Mouse (Mus musculus) limb, embryonic 11.5 days (tissue): Measurements from ENCODE around the gene Zfp830. TPM values are rescaled to one million over a fixed set of nuclear protein-coding genes. Genes with fewer than 3 reads are reported as not detected.
A peak's percentile ranks its signal among the peaks of the same experiment; 100 is the strongest.

Source experiments
- ATAC-seq: fragments of 200-750 bp; cut with Nextera tagmentation; 2 replicates; pipeline ENCODE4 v1.8.0; 2017; ENCODE audit warnings: low read depth; ENCODE audit not compliant: insufficient number of reproducible peaks, low FRiP score, low TSS enrichment
- DNase-seq: peaks from one replicate; pipeline ENCODE4 v3.0.0-alpha.2; 2015; ENCODE audit warnings: low spot score
- H3K27ac ChIP-seq: fragments of 300-500 bp; sonication (generic); replicated peaks from 2 replicates; pipeline ENCODE4 v1.5.1; 2014; ENCODE audit warnings: low read depth, mild to moderate bottlenecking, low read length
- H3K27me3 ChIP-seq: fragments of 300-500 bp; sonication (generic); 2 replicates; pipeline ENCODE4 v1.6.1; 2014; ENCODE audit warnings: mild to moderate bottlenecking, low read length, mixed read lengths; ENCODE audit not compliant: control insufficient read depth, insufficient read depth
- H3K36me3 ChIP-seq: fragments of 300-500 bp; sonication (generic); 2 replicates; pipeline ENCODE4 v1.6.1; 2014; ENCODE audit warnings: mild to moderate bottlenecking, low read length, moderate library complexity, mixed read lengths; ENCODE audit not compliant: control insufficient read depth, insufficient read depth
- H3K4me1 ChIP-seq: fragments of 300-500 bp; sonication (generic); 2 replicates; pipeline ENCODE4 v1.6.1; 2014; ENCODE audit warnings: low read length, mixed read lengths; ENCODE audit not compliant: control insufficient read depth, insufficient read depth
- H3K4me2 ChIP-seq: fragments of 300-500 bp; sonication (generic); 2 replicates; pipeline ENCODE4 v1.6.1; 2014; ENCODE audit warnings: low read depth, mild to moderate bottlenecking, moderate library complexity; ENCODE audit not compliant: severe bottlenecking
- H3K4me3 ChIP-seq: fragments of 300-500 bp; sonication (generic); 2 replicates; pipeline ENCODE4 v1.5.1; 2014; ENCODE audit warnings: low read depth, low read length
- H3K9ac ChIP-seq: fragments of 300-500 bp; sonication (generic); 2 replicates; pipeline ENCODE4 v1.6.1; 2014; ENCODE audit warnings: mild to moderate bottlenecking, low read length
- H3K9me3 ChIP-seq: fragments of 300-500 bp; sonication (generic); 2 replicates; pipeline ENCODE4 v1.6.1; 2016; ENCODE audit warnings: low read length; ENCODE audit not compliant: control insufficient read depth
- WGBS: fragments of 180-500 bp; shearing (Covaris S2); extraction: QIAGEN DNeasy Blood & Tissue Kit; methylation state at CpG from one replicate; pipeline ENCODE4 v1.1.7; 2014; 5-methylcytosine and 5-hydroxymethylcytosine counted together
- polyA plus RNA-seq: library from polyadenylated mRNA; unstranded; fragments of >200 nt; fragmentation: Nextera tagmentation; extraction: Ambion mirVana; gene quantifications from 2 replicates; pipeline ENCODE4 v1.2.1, GENCODE M21; 2014

Gene Zfp830
- polyA plus RNA-seq, 1 experiment from 2014 or later: 44.0 TPM

GRCm38 (mm10) chr11:82755919-82756318 lies 8.2 kb upstream of the Zfp830 start:
- no peak overlapping the region for H3K27ac ChIP-seq
- no peaks in the 10 kb centered on the region for H3K4me1 ChIP-seq
- WGBS: 87% methylated on average over 1 of the region's 1 CpGs
- H3K9me3 ChIP-seq: no peaks in the 10 kb centered on the region
- no peak overlapping the region for H3K9ac ChIP-seq
- no peaks in the 10 kb centered on the region for H3K36me3 ChIP-seq
- no peak overlapping the region for H3K4me3 ChIP-seq
- DNase-seq: no peak
- no peaks in the 10 kb centered on the region for H3K27me3 ChIP-seq
- H3K4me2 ChIP-seq: no peak overlapping the region
- no peak for ATAC-seq

- H3K4me2 ChIP-seq: no peak overlapping the region
- 82% methylated on average over 6 of the region's 6 CpGs for WGBS
- no peaks in the 10 kb centered on the region; the same call in 1 of the 2 replicates for H3K36me3 ChIP-seq
- H3K4me3 ChIP-seq: no peak overlapping the region
- peaks cover 14% of the 10 kb centered on the region for H3K4me1 ChIP-seq
- no peaks in the 10 kb centered on the region for H3K27me3 ChIP-seq
- H3K27ac ChIP-seq: no peak overlapping the region
- H3K9ac ChIP-seq: no peak overlapping the region
- DNase-seq (no peak), ATAC-seq (no peak)
- H3K9me3 ChIP-seq: no peaks in the 10 kb centered on the region
Measured at GRCm38 (mm10) chr11:82762286-82762829, 1.8 kb upstream of the Zfp830 start.

- Histone ChIP-seq H3K4me2 (peak overlapping the region; percentile 89), H3K4me1 (peaks cover 14% of the 10 kb centered on the region), H3K36me3 (no peaks in the 10 kb centered on the region; the same call in 1 of the 2 replicates), H3K4me3 (peak overlapping the region; percentile 96), H3K9ac (no peak overlapping the region; the same call in 1 of the 2 replicates), H3K27me3 (no peaks in the 10 kb centered on the region), H3K9me3 (no peaks in the 10 kb centered on the region), H3K27ac (peak overlapping the region; percentile 79; the same call in 1 of the 2 replicates)
- 15% methylated on average over 4 of the region's 4 CpGs for WGBS
- ATAC-seq (no peak), DNase-seq (no peak)
Measured at GRCm38 (mm10) chr11:82763261-82763660, 884 bp upstream of the Zfp830 start.

GRCm38 (mm10) chr11:82764438-82764924 lies 336 bp downstream of the Zfp830 start:
- DNase-seq: no peak
- Histone ChIP-seq H3K27ac (peak overlapping the region; percentile 79; the same call in 1 of the 2 replicates), H3K36me3 (no peaks in the 10 kb centered on the region; the same call in 1 of the 2 replicates), H3K9me3 (no peaks in the 10 kb centered on the region), H3K4me3 (peak overlapping the region; percentile 96), H3K9ac (peak overlapping the region; percentile 91), H3K4me1 (peaks cover 14% of the 10 kb centered on the region), H3K27me3 (no peaks in the 10 kb centered on the region), H3K4me2 (peak overlapping the region; percentile 89)
- under 1% methylated on average over 28 of the region's 28 CpGs for WGBS
- peak; percentile 45 for ATAC-seq

- H3K9me3 ChIP-seq: no peaks in the 10 kb centered on the region
- H3K4me2 ChIP-seq: peak overlapping the region; percentile 64
- H3K9ac ChIP-seq: peak overlapping the region; percentile 91
- no peak overlapping the region for H3K27ac ChIP-seq
- DNase-seq (no peak), ATAC-seq (no peak)
- H3K4me3 ChIP-seq: peak overlapping the region; percentile 72
- 58% methylated on average over 5 of the region's 5 CpGs for WGBS
- peaks cover 4% of the 10 kb centered on the region for H3K4me1 ChIP-seq
- H3K27me3 ChIP-seq: no peaks in the 10 kb centered on the region
- peaks cover 2% of the 10 kb centered on the region; the same call in 1 of the 2 replicates for H3K36me3 ChIP-seq
Measured at GRCm38 (mm10) chr11:82780134-82780533, 16.0 kb downstream of the Zfp830 start.

GRCm38 (mm10) chr11:82780983-82781903 lies 17.1 kb downstream of the Zfp830 start, which contains the start of gene Lig3:
Lig3 (plus strand) TSS chr11:82781108.
- WGBS: under 1% methylated on average over 67 of the region's 90 CpGs
- peaks cover 4% of the 10 kb centered on the region for H3K4me1 ChIP-seq

GRCm38 (mm10) chr11:82782197-82782596 lies 18.1 kb downstream of the Zfp830 start:
- H3K9me3 ChIP-seq: no peaks in the 10 kb centered on the region
- H3K27me3 ChIP-seq: no peaks in the 10 kb centered on the region
- DNase-seq (no peak), ATAC-seq (no peak)
- peaks cover 3% of the 10 kb centered on the region; the same call in 1 of the 2 replicates for H3K36me3 ChIP-seq
- 51% methylated on average over 6 of the region's 6 CpGs for WGBS
- H3K27ac ChIP-seq: no peak overlapping the region
- H3K4me1 ChIP-seq: peaks cover 4% of the 10 kb centered on the region
- peak overlapping the region; percentile 72 for H3K4me3 ChIP-seq
- H3K4me2 ChIP-seq: peak overlapping the region; percentile 41
- H3K9ac ChIP-seq: peak overlapping the region; percentile 91

More at GRCm38 (mm10) chr11:82780983-82781903, 17.1 kb downstream of the Zfp830 start, which contains the start of gene Lig3:
- Histone ChIP-seq H3K9ac (peak within 1 kb of the TSS; percentile 91), H3K9me3 (no peaks in the 10 kb centered on the region), H3K4me3 (peak within 1 kb of the TSS; percentile 72), H3K27me3 (no peaks in the 10 kb centered on the region), H3K36me3 (peaks cover 2% of the 10 kb centered on the region; the same call in 1 of the 2 replicates), H3K4me2 (peak within 1 kb of the TSS; percentile 64), H3K27ac (peak within 1 kb of the TSS; percentile 82)
- DNase-seq (peak; percentile 95), ATAC-seq (peak; percentile 93)

GRCm38 (mm10) chr11:82783453-82783852 lies 19.3 kb downstream of the Zfp830 start:
- Histone ChIP-seq H3K4me1 (peaks cover 4% of the 10 kb centered on the region), H3K4me2 (no peak overlapping the region), H3K36me3 (peaks cover 8% of the 10 kb centered on the region; the same call in 1 of the 2 replicates), H3K4me3 (no peak overlapping the region), H3K9ac (no peak overlapping the region), H3K27me3 (no peaks in the 10 kb centered on the region), H3K9me3 (no peaks in the 10 kb centered on the region), H3K27ac (no peak overlapping the region)
- ATAC-seq (no peak), DNase-seq (no peak)
- 94% methylated on average over 11 of the region's 11 CpGs for WGBS
